8 mouse cellular contexts compared by ENCODE assay signal in the genomic region with DNA sequence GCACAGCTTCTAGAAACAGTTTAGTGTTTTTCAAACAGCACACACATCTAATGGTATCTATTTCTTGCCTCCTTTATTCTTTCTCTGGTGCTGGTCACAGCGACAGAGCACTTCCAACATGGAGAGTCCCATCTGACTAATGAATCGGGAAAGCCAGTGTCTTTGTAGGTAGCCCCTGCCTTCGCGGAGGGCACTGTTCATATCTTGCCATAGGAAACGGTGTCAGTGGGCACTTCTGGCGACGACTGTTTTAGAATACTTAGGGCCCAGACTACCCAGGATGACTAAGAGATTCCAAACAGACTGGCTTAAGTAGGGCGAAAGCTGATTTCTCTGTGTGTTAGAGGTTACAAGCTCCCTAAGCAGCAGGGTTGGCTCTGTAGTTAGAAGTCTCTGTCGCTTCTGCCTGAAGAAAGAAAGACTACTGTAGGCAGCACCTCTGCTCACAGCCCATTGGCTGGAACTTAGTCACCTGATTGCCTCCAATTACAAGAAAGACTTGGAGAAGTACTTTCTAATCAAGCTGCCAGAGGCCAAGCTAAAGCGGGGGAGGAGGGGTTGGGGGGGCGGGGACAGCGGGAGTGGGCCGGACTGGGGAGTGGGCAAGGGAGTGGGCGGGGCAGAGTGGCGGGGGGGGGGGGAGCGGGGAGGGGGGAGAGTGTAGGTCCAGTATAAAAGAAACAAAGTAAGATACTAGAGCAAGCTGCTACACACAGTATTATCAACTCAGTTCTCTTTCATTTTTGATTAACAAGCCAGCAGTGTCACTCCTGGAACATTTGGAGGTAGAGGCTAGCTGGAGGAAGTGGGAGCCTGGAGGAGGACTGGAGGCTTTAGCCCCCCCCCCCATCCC. TPM values are rescaled to one million over a fixed set of nuclear protein-coding genes. Genes with fewer than 3 reads are reported as not detected.
A peak's percentile ranks its signal among the peaks of the same experiment; 100 is the strongest.
DNase-seq lines count a peak whose midpoint lies in the region; ATAC-seq lines count a peak whose summit lies in the region.

No protein-coding gene starts in this region.

- 12% methylated on average over 12 of the region's 16 CpGs for WGBS in heart, embryonic 14.5 days
- 25% methylated on average over 12 of the region's 16 CpGs for WGBS in limb, embryonic 12.5 days
- 38% methylated on average over 9 of the region's 16 CpGs for WGBS in midbrain, embryonic 16.5 days

- H3K4me3 ChIP-seq in heart, embryonic 14.5 days (ENCODE audit: control insufficient read depth in 1 of 2, insufficient read depth in 1 of 2, low read depth in 1 of 2, low read length in 2 of 2), result peak overlapping the region; percentile 16 to 25; a peak in 3 of 4 replicates
- peak overlapping the region; percentile 12 for H3K4me3 ChIP-seq in limb, embryonic 12.5 days (replicated peaks)
- no peak overlapping the region for H3K4me3 ChIP-seq in midbrain, embryonic 16.5 days (ENCODE audit: low read depth, low read length)

- H3K9ac ChIP-seq in heart, embryonic 14.5 days (ENCODE audit: low read length), result peak overlapping the region; percentile 14; the same call in 1 of the 2 replicates
- H3K9ac ChIP-seq in limb, embryonic 12.5 days (replicated peaks), result no peak overlapping the region
- H3K9ac ChIP-seq in midbrain, embryonic 16.5 days (ENCODE audit: low read depth, low read length), result no peak overlapping the region

- peaks cover 6% of the 10 kb centered on the region for H3K9me3 ChIP-seq in heart, embryonic 14.5 days (ENCODE audit: control insufficient read depth, low read length)
- H3K9me3 ChIP-seq in limb, embryonic 12.5 days, result peaks cover 7% of the 10 kb centered on the region
- H3K9me3 ChIP-seq in midbrain, embryonic 16.5 days (replicated peaks; ENCODE audit: control insufficient read depth, low read length, poor library complexity, severe bottlenecking), result no peaks in the 10 kb centered on the region

- H3K4me1 ChIP-seq in heart, embryonic 14.5 days (ENCODE audit: control insufficient read depth in 2 of 2, insufficient read depth in 2 of 2, low read length in 2 of 2), result no peaks in the 10 kb centered on the region
- no peaks in the 10 kb centered on the region for H3K4me1 ChIP-seq in limb, embryonic 12.5 days (replicated peaks)
- peaks cover 3% of the 10 kb centered on the region; the same call in 1 of the 2 replicates for H3K4me1 ChIP-seq in midbrain, embryonic 16.5 days (ENCODE audit: control insufficient read depth, insufficient read depth, low read length)

- H3K36me3 ChIP-seq in heart, embryonic 14.5 days (ENCODE audit: control insufficient read depth, insufficient read depth, low read length), result no peaks in the 10 kb centered on the region
- H3K36me3 ChIP-seq in limb, embryonic 12.5 days, result no peaks in the 10 kb centered on the region
- no peaks in the 10 kb centered on the region for H3K36me3 ChIP-seq in splenic B cell, adult 2 months (ENCODE audit: control insufficient read depth, insufficient read depth, low read length, poor library complexity, severe bottlenecking)
- no peaks in the 10 kb centered on the region for H3K36me3 ChIP-seq in midbrain, embryonic 16.5 days (ENCODE audit: control insufficient read depth, insufficient read depth, low read length)

- ATAC-seq in heart, embryonic 14.5 days (ENCODE audit: insufficient number of reproducible peaks, insufficient read depth, low FRiP score, low read depth), result 0 out of 2 replicates have a peak, but pooled peaks have one; percentile 31
- no peak for ATAC-seq in limb, embryonic 12.5 days (ENCODE audit: insufficient number of reproducible peaks, insufficient read depth, low FRiP score, low TSS enrichment, low read depth)
- no peak for ATAC-seq in midbrain, embryonic 16.5 days

- H3K27ac ChIP-seq in heart, embryonic 14.5 days (replicated peaks in 1 of 2; ENCODE audit: control insufficient read depth in 1 of 2, insufficient read depth in 1 of 2, low read depth in 2 of 2, low read length in 2 of 2), result peak overlapping the region in 1 of 2 experiments; percentile 48; a peak in 1 of 4 replicates
- H3K27ac ChIP-seq in limb, embryonic 12.5 days, result no peak overlapping the region
- H3K27ac ChIP-seq in midbrain, embryonic 16.5 days (ENCODE audit: low read length), result no peak overlapping the region

- peak; percentile 22 for DNase-seq in gastrocnemius, adult 18-20 months (ENCODE audit: low spot score)
- DNase-seq in gastrocnemius, adult 8-10 months (ENCODE audit: low spot score in 2 of 2), result no peak
- peak; percentile 42 for DNase-seq in adrenal gland, adult 8-10 months
- DNase-seq in splenic B cell, adult 2 months (ENCODE audit: low read depth, low spot score), result peak; percentile 23
- DNase-seq in frontal cortex, postnatal 25 days (ENCODE audit: low spot score in 2 of 2), result no peak

- no peaks in the 10 kb centered on the region for H3K27me3 ChIP-seq in heart, embryonic 14.5 days (ENCODE audit: control insufficient read depth, insufficient read depth, low read length)
- H3K27me3 ChIP-seq in limb, embryonic 12.5 days, result peaks cover 6% of the 10 kb centered on the region; the same call in 1 of the 2 replicates
- no peaks in the 10 kb centered on the region for H3K27me3 ChIP-seq in splenic B cell, adult 2 months (ENCODE audit: control insufficient read depth, insufficient read depth, low read length, poor library complexity, severe bottlenecking)
- H3K27me3 ChIP-seq in midbrain, embryonic 16.5 days (ENCODE audit: control insufficient read depth, insufficient read depth, low read depth, low read length), result no peaks in the 10 kb centered on the region

- H3K4me2 ChIP-seq in heart, embryonic 14.5 days (ENCODE audit: low read length), result peak overlapping the region; percentile 52
- peak overlapping the region; percentile 37 for H3K4me2 ChIP-seq in limb, embryonic 12.5 days
- H3K4me2 ChIP-seq in midbrain, embryonic 16.5 days (ENCODE audit: low read length), result no peak overlapping the region

RNA-seq across cellular contexts. Expression of a gene that starts 28.7 kb away (rescaled TPM):
- total RNA-seq in gastrocnemius, adult 18-20 months (2021), result 1 to 10 TPM; 3.8 to 4.6 TPM
- total RNA-seq in gastrocnemius, adult 8-10 months (2022), result 1 to 10 TPM; 3.4 to 4.4 (median 3.8) TPM
- 10 to 100 TPM; 16.4 to 18.0 (median 17.4) TPM for total RNA-seq in adrenal gland, adult 8-10 months (2022)
- 37.1 and 39.8 TPM in 2 replicates for polyA plus RNA-seq in heart, embryonic 14.5 days (2014; fragmentation: Nextera tagmentation; extraction: Ambion mirVana)
- polyA plus RNA-seq in limb, embryonic 12.5 days (2016; fragmentation: Nextera tagmentation; extraction: Ambion mirVana), result 89.2 and 91.6 TPM in 2 replicates
- polyA plus RNA-seq in midbrain, embryonic 16.5 days (2015; fragmentation: Nextera tagmentation; extraction: Ambion mirVana), result 30.1 and 34.0 TPM in 2 replicates

Comparison
In these comparisons a context has a peak if more than half of its experiments do, and no peak if none do; other contexts are left out.
1. DNase-seq: peak in gastrocnemius, adult 18-20 months (single experiment), adrenal gland, adult 8-10 months (single experiment) and splenic B cell, adult 2 months (single experiment); none in gastrocnemius, adult 8-10 months (0 of 2) and frontal cortex, postnatal 25 days (0 of 2).